Mouse (Mus musculus): ENCODE measurements around the gene Sowaha. TPM values are rescaled to one million over a fixed set of nuclear protein-coding genes. Genes with fewer than 3 reads are reported as not detected.

Gene Sowaha
- polyA plus RNA-seq, 1 experiment: not detected

- Histone ChIP-seq H3K27me3 (ENCODE audit: control insufficient read depth, insufficient read depth, insufficient read length) (no peaks in the 10 kb centered on the region), H3K79me3 (ENCODE audit: low read depth) (no peaks in the 10 kb centered on the region), H3K4me3 (ENCODE audit: insufficient read depth, poor library complexity, severe bottlenecking) (no peak overlapping the region), H3K79me2 (ENCODE audit: control insufficient read depth, insufficient read depth) (no peaks in the 10 kb centered on the region), H3K36me3 (ENCODE audit: control insufficient read depth, insufficient read depth) (no peaks in the 10 kb centered on the region), H3ac (ENCODE audit: control insufficient read depth, insufficient read length, low read depth) (no peak overlapping the region)
- TF ChIP-seq FOSL1 (IDR thresholded peaks at IDR 0.05; ENCODE audit: insufficient read depth, low read length, poor library complexity, severe bottlenecking): no peak
- no peak for TF ChIP-seq MYOG (IDR thresholded peaks at IDR 0.05; ENCODE audit: control insufficient read depth, extremely low read depth, insufficient read length)
- peak; percentile 10 for TF ChIP-seq CTCF (IDR thresholded peaks at IDR 0.05; ENCODE audit: control insufficient read depth, insufficient read depth, insufficient read length)
Observed at GRCm38 (mm10) chr11:53502039-53502765, 22.1 kb upstream of the Sowaha start.

- TF ChIP-seq FOSL1 (IDR thresholded peaks at IDR 0.05; ENCODE audit: insufficient read depth, low read length, poor library complexity, severe bottlenecking) (no peak), MAX (IDR thresholded peaks at IDR 0.05) (no peak), MYOD1 (IDR thresholded peaks at IDR 0.05; ENCODE audit: control insufficient read depth, insufficient read length, low read depth) (no peak), CTCF (IDR thresholded peaks at IDR 0.05; ENCODE audit: control insufficient read depth, insufficient read depth, insufficient read length) (no peak), MYOG (IDR thresholded peaks at IDR 0.05; ENCODE audit: control insufficient read depth, extremely low read depth, insufficient read length) (no peak), USF1 (IDR thresholded peaks at IDR 0.05; ENCODE audit: low read depth) (no peak), CEBPB (IDR thresholded peaks at IDR 0.05; ENCODE audit: low read depth) (no peak)
- H3K36me3 ChIP-seq (ENCODE audit: control insufficient read depth, insufficient read depth): no peaks in the 10 kb centered on the region
- H3K4me3 ChIP-seq (ENCODE audit: insufficient read depth, poor library complexity, severe bottlenecking): no peak overlapping the region
- no peaks in the 10 kb centered on the region for H3K79me2 ChIP-seq (ENCODE audit: control insufficient read depth, insufficient read depth)
- no peaks in the 10 kb centered on the region for H3K27me3 ChIP-seq (ENCODE audit: control insufficient read depth, insufficient read depth, insufficient read length)
- no peak overlapping the region for H3ac ChIP-seq (ENCODE audit: control insufficient read depth, insufficient read length, low read depth)
- no peaks in the 10 kb centered on the region for H3K79me3 ChIP-seq (ENCODE audit: low read depth)
Observed at GRCm38 (mm10) chr11:53500569-53500968, 20.5 kb upstream of the Sowaha start.

- no peak overlapping the region for H3ac ChIP-seq (ENCODE audit: control insufficient read depth, insufficient read length, low read depth)
Observed at GRCm38 (mm10) chr11:53496946-53497345, 16.9 kb upstream of the Sowaha start.

DNA sequence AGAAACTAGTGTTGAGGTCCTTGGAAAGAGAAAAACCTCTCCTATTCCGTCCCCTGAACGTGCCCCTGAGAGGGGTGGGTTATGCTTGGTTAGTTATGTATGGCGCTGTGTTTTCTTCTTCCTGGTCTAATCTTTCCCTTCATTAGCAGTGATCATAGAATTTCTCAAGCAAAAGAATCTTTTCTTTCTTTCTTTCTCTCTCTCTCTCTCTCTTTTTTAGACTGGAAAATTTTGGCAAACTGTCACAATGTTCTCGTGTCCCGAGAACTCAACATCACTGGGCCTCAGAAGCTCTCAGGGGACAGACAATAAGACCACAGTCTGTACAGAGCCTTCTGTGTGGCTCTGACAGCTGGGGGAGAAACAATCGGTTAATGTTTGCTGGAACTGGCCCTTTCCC lies 15.3 kb upstream of the Sowaha start:
- no peak for TF ChIP-seq MYOD1 (IDR thresholded peaks at IDR 0.05; ENCODE audit: control insufficient read depth, insufficient read length, low read depth)
- no peak for TF ChIP-seq CEBPB (IDR thresholded peaks at IDR 0.05; ENCODE audit: low read depth)
- no peaks in the 10 kb centered on the region for H3K79me2 ChIP-seq (ENCODE audit: control insufficient read depth, insufficient read depth)
- H3K36me3 ChIP-seq (ENCODE audit: control insufficient read depth, insufficient read depth): no peaks in the 10 kb centered on the region
- no peak overlapping the region for H3K4me3 ChIP-seq (ENCODE audit: insufficient read depth, poor library complexity, severe bottlenecking)
- H3K79me3 ChIP-seq (ENCODE audit: low read depth): no peaks in the 10 kb centered on the region
- no peaks in the 10 kb centered on the region for H3K27me3 ChIP-seq (ENCODE audit: control insufficient read depth, insufficient read depth, insufficient read length)
- H3ac ChIP-seq (ENCODE audit: control insufficient read depth, insufficient read length, low read depth): no peak overlapping the region

More at GRCm38 (mm10) chr11:53496946-53497345, 16.9 kb upstream of the Sowaha start:
- H3K4me3 ChIP-seq (ENCODE audit: insufficient read depth, poor library complexity, severe bottlenecking): no peak overlapping the region
- H3K36me3 ChIP-seq (ENCODE audit: control insufficient read depth, insufficient read depth): no peaks in the 10 kb centered on the region
- H3K79me2 ChIP-seq (ENCODE audit: control insufficient read depth, insufficient read depth): no peaks in the 10 kb centered on the region
- no peak for TF ChIP-seq MYOD1 (IDR thresholded peaks at IDR 0.05; ENCODE audit: control insufficient read depth, insufficient read length, low read depth)
- TF ChIP-seq MYOG (IDR thresholded peaks at IDR 0.05; ENCODE audit: control insufficient read depth, extremely low read depth, insufficient read length): no peak
- TF ChIP-seq USF1 (IDR thresholded peaks at IDR 0.05; ENCODE audit: low read depth): no peak
- no peak for TF ChIP-seq FOSL1 (IDR thresholded peaks at IDR 0.05; ENCODE audit: insufficient read depth, low read length, poor library complexity, severe bottlenecking)
- no peak for TF ChIP-seq MAX (IDR thresholded peaks at IDR 0.05)
- no peak for TF ChIP-seq CTCF (IDR thresholded peaks at IDR 0.05; ENCODE audit: control insufficient read depth, insufficient read depth, insufficient read length)
- no peaks in the 10 kb centered on the region for H3K79me3 ChIP-seq (ENCODE audit: low read depth)
- no peaks in the 10 kb centered on the region for H3K27me3 ChIP-seq (ENCODE audit: control insufficient read depth, insufficient read depth, insufficient read length)

- H3ac ChIP-seq (ENCODE audit: control insufficient read depth, insufficient read length, low read depth): no peak overlapping the region
- no peaks in the 10 kb centered on the region for H3K36me3 ChIP-seq (ENCODE audit: control insufficient read depth, insufficient read depth)
- no peak overlapping the region for H3K4me3 ChIP-seq (ENCODE audit: insufficient read depth, poor library complexity, severe bottlenecking)
- H3K27me3 ChIP-seq (ENCODE audit: control insufficient read depth, insufficient read depth, insufficient read length): no peaks in the 10 kb centered on the region
- TF ChIP-seq CTCF (IDR thresholded peaks at IDR 0.05; ENCODE audit: control insufficient read depth, insufficient read depth, insufficient read length) (no peak), CEBPB (IDR thresholded peaks at IDR 0.05; ENCODE audit: low read depth) (no peak)
- no peaks in the 10 kb centered on the region for H3K79me3 ChIP-seq (ENCODE audit: low read depth)
- H3K79me2 ChIP-seq (ENCODE audit: control insufficient read depth, insufficient read depth): no peaks in the 10 kb centered on the region
Observed at GRCm38 (mm10) chr11:53493243-53493955, 13.3 kb upstream of the Sowaha start.

DNA sequence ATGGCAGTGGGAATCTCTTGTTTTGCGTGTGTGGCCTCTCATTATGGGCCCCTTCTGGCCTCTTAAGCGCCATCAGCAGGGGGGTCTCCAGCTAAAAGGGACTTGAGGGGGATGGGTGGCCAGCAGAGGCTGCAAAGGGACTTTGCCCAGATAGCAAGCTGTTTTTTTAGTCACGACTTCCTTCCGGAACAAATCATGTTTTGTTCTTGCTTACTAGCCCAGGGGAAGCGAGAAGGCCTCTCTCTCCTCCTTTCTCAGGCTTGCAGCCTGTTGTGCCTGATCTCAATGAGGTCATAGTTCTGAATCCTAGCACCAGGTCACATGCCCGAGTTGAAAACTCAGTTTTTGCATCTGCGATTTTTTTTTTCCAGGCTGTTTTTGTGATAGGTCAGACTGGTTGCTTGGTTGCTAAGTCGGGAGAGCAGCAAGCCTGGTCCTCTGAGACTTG lies 11.9 kb upstream of the Sowaha start:
- Histone ChIP-seq H3ac (ENCODE audit: control insufficient read depth, insufficient read length, low read depth) (no peak overlapping the region), H3K4me3 (ENCODE audit: insufficient read depth, poor library complexity, severe bottlenecking) (no peak overlapping the region), H3K79me2 (ENCODE audit: control insufficient read depth, insufficient read depth) (no peaks in the 10 kb centered on the region), H3K27me3 (ENCODE audit: control insufficient read depth, insufficient read depth, insufficient read length) (no peaks in the 10 kb centered on the region), H3K36me3 (ENCODE audit: control insufficient read depth, insufficient read depth) (no peaks in the 10 kb centered on the region), H3K79me3 (ENCODE audit: low read depth) (no peaks in the 10 kb centered on the region)
- TF ChIP-seq CEBPB (IDR thresholded peaks at IDR 0.05; ENCODE audit: low read depth): no peak
- TF ChIP-seq MAX (IDR thresholded peaks at IDR 0.05): no peak
- TF ChIP-seq CTCF (IDR thresholded peaks at IDR 0.05; ENCODE audit: control insufficient read depth, insufficient read depth, insufficient read length): no peak
- TF ChIP-seq USF1 (IDR thresholded peaks at IDR 0.05; ENCODE audit: low read depth): no peak
- TF ChIP-seq MYOD1 (IDR thresholded peaks at IDR 0.05; ENCODE audit: control insufficient read depth, insufficient read length, low read depth): no peak
- no peak for TF ChIP-seq FOSL1 (IDR thresholded peaks at IDR 0.05; ENCODE audit: insufficient read depth, low read length, poor library complexity, severe bottlenecking)
- no peak for TF ChIP-seq MYOG (IDR thresholded peaks at IDR 0.05; ENCODE audit: control insufficient read depth, extremely low read depth, insufficient read length)

Measured in C2C12 (cell line).